Mouse (Mus musculus) cortical plate, adult 2 months (tissue): ENCODE results near the gene Cstb. TPM values are rescaled to one million over a fixed set of nuclear protein-coding genes. Genes with fewer than 3 reads are reported as not detected.
"Not testable (repeated sequence)": the region's sequence is repeated elsewhere in the genome, so short reads cannot be mapped to it uniquely, and the experiment has no call there.

Experiments used
- H3K27ac ChIP-seq: fragments of 200-500 bp; 2 replicates; pipeline ENCODE4 v1.5.1; 2012; ENCODE audit warnings: low read length, control low read depth, inconsistent platforms; ENCODE audit not compliant: insufficient read depth
- H3K4me1 ChIP-seq: fragments of 200-500 bp; 2 replicates; pipeline ENCODE4 v1.6.1; 2011; ENCODE audit warnings: low read length; ENCODE audit not compliant: control insufficient read depth, insufficient read depth
- H3K4me3 ChIP-seq: fragments of 200-500 bp; 2 replicates; pipeline ENCODE4 v1.5.1; 2011; ENCODE audit warnings: mild to moderate bottlenecking, low read length, control low read depth; ENCODE audit not compliant: insufficient read depth
- CTCF ChIP-seq: fragments of 200-500 bp; IDR thresholded peaks from 2 replicates; pipeline ENCODE4 v1.5.1; 2011; ENCODE audit warnings: mild to moderate bottlenecking, control low read depth, low read length; ENCODE audit not compliant: insufficient read depth; ENCODE audit errors: extremely low read depth
- POLR2A ChIP-seq: fragments of 200-500 bp; IDR thresholded peaks from 2 replicates; pipeline ENCODE4 v1.6.1; 2011; ENCODE audit warnings: mild to moderate bottlenecking, low read length, control low read depth; ENCODE audit not compliant: insufficient read depth; ENCODE audit errors: extremely low read depth
- polyA plus RNA-seq: library from polyadenylated mRNA; depleted of rRNA; stranded (reverse); fragments of >200 nt; gene quantifications from 2 replicates; pipeline ENCODE4 v1.2.3, GENCODE M21; 2012

The Cstb gene
- polyA plus RNA-seq, 1 experiment: 78.3 TPM

DNA sequence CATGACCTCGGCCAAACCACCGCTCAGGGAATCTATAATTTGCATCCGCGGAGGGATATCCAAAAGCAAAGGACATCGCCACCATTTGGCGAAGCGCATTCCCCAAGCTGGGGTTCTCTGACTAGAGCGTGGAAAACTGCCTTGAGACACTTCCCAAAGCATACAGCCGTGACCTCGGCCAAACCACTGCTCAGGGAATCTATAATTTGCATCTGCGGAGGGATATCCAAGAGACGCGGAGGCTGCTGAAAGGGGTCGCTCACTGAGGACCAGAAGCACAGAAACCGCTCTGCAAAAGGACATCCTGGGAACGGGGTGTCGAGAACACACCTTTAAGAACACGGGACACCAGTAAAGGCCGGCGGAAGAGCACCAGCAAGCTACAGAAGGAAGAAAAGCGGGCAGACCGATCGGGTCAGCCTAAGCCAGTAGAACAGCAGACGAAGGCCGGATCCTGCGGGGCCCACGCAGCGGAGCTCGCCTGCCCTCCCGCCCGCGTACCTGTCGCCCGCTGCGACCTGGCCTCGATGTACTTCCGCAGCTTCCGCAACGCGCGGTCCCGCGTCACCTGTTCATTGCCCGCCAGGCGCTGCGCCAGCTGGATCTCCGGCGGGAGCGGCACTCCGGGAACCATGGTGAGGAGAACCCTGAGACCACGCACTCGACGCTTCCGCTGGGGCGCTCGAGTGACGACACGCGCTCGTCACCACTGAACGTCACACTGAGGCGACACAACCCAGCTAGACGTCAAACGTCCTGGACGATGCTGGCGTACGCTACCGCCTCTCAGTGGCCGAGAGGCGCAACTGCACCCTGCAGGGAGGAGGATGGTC is 12.9 kb upstream of the Cstb start, which contains the start of gene Rrp1:
Rrp1 (minus strand) TSS at position 725 of the 833 bp plus-strand sequence.
- TF ChIP-seq POLR2A: peak; percentile 92
- TF ChIP-seq CTCF: peak; percentile 99
- 0 out of 2 replicates have a peak, but pooled peaks cover 2% of the 10 kb centered on the region for H3K4me1 ChIP-seq
- peak within 1 kb of the TSS; percentile 59 for H3K4me3 ChIP-seq
- peak within 1 kb of the TSS; percentile 35; the same call in 1 of the 2 replicates for H3K27ac ChIP-seq

DNA sequence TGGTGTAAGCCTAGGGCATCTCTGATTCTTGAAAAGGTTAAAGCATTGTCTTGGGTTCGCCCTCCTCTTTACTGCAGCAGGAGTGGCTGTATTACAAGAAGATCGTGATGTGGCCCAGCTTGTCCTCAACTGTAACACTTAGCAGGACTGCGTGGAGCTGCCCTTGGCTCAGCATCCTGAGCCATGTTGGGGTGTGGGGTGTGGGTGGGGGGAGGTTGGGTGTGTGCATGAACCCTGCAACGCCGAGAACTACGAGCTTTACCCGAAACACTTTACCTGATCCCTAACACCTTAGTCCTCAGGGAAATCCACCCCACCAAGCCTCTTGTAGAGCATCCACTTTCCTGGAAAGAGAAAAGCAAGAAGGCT is 12.3 kb upstream of the Cstb start:
- Histone ChIP-seq H3K4me1 (0 out of 2 replicates have a peak, but pooled peaks cover 2% of the 10 kb centered on the region), H3K4me3 (peak overlapping the region; percentile 59), H3K27ac (no peak overlapping the region)
- TF ChIP-seq POLR2A (no peak), CTCF (no peak)

DNA sequence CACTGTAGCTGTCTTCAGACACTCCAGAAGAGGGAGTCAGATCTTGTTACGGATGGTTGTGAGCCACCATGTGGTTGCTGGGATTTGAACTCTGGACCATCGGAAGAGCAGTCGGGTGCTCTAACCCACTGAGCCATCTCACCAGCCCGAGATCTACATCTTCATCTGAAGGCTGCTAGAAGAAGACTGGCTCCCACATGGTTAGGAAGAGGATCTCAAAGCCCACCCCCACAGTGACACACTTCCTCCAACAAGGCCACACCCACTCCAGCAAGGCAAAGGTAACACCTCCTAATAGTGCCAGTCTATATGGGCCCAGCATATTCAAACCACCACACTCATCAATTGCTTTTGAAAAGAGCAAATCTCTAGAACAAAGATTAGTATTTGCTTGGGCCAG is 10.5 kb upstream of the Cstb start:
- H3K27ac ChIP-seq, H3K4me3 ChIP-seq, H3K4me1 ChIP-seq: not testable (repeated sequence)

DNA sequence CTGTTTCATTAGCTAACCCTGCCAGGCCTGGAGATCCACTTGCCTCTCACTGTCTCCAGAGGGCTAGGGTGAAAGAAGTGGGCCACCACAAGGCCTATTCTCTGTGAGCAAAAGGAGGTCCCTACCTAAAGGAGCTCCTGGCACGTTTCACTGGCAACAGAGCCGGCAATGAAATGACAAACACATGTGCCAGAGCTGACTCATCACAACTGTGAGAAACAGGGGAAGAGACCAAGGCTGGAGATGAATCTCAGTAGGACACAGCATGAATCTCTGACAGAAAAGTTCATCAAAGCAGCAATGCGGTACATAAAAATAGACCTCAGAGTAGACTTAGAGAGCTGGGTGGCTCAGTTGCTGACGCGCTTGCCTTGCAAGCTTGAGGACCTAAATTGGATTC is 7.6 kb upstream of the Cstb start:
- Histone ChIP-seq H3K4me1 (no peaks in the 10 kb centered on the region), H3K27ac (no peak overlapping the region), H3K4me3 (no peak overlapping the region)
- no peak for TF ChIP-seq CTCF
- no peak for TF ChIP-seq POLR2A

DNA sequence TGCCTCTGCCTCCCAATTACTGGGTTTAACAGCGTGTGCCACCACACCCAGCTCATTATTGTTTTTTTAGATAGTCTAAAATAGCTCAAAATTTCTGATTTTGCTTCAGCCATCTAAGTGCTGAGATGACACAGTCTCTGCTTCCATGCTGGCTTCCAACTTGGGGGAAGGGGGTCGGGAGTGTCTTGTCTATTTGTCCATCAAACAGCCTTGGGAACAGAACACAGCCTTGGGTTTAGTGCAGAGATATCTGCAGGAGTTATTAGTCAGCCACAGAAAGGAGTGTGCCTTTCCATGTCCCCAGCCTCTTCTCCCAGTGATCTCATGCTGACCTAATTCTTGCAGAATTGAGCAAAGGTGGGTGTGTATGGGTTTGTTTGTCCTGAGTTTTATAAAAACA is 6.7 kb upstream of the Cstb start:
- no peak overlapping the region for H3K27ac ChIP-seq
- no peak overlapping the region for H3K4me3 ChIP-seq
- no peak for TF ChIP-seq POLR2A
- TF ChIP-seq CTCF: no peak
- H3K4me1 ChIP-seq: no peaks in the 10 kb centered on the region

DNA sequence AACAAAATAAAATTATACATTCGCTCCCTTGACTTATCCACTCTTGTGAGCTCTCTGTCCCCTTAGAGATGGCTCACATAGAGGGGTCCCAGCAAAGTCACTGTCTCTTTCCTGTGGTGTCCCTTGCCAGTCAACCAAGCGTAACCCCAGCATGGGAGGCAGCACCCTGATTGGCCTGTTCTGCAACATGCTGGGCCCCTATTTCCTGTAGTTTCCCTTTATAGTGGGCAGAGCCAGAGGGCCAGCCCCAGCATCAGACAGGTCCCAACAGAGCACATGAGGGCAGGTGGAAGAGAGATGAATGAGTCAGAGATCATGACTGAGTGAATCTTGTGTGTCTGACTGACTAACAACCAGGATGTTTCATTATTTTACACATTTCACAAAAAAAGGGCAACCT is 4.5 kb upstream of the Cstb start:
- Histone ChIP-seq H3K27ac (no peak overlapping the region), H3K4me3 (no peak overlapping the region), H3K4me1 (no peaks in the 10 kb centered on the region)
- no peak for TF ChIP-seq POLR2A
- TF ChIP-seq CTCF: no peak

DNA sequence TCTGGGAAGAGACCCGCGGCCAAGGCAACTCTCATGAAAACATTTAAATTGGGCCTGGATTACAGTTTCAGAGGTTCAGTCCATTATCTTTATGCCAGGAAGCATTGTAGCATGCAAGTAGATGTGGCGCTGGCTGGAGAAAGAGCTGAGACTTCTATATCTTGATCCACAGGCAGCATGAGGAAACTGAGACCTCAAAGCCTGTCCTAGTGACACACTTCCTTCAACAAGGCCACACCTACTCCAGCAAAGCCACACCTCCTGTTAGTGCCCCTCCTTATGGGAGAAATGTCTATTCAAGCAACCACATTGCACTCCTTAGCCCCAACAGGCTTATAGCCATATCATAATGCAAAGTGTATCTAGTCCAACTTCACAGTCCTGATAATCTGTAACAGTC is 2.9 kb upstream of the Cstb start:
- Histone ChIP-seq H3K27ac (no peak overlapping the region), H3K4me1 (peaks cover 2% of the 10 kb centered on the region; the same call in 1 of the 2 replicates), H3K4me3 (no peak overlapping the region)
- TF ChIP-seq POLR2A (no peak), CTCF (no peak)

DNA sequence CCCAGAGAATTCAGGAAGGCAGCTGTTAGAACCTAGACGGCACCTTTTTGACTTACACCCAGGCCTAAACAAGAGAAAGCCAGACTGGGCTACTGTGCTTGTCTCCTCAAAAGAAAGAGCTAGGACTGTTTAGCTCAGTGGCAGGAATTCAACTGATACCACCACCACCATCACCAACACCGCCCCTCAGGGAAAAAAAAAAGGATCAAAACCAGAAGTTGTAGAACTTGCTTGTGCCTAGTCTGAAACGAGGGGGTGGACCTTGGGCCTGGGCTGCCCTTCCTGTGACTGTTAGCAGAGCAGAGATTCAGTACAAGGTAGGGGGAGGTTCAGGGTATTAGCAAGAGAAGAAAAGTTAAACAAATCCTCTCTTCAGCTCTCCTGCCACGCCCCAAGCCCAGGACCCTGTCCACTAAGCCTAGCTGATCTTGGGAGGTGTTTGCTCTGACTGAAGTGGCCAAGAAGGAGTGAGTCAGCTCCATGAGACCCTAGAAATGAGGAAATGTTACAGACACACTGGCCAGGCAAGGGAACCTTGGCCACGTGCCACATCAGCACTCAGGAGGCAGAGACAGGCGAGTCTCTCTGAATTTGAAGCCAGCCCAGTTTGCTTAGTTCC is 757 bp downstream of the Cstb start:
- H3K4me1 ChIP-seq: peaks cover 2% of the 10 kb centered on the region; the same call in 1 of the 2 replicates
- TF ChIP-seq POLR2A: no peak
- no peak for TF ChIP-seq CTCF
- peak overlapping the region; percentile 79 for H3K4me3 ChIP-seq
- peak overlapping the region; percentile 55; the same call in 1 of the 2 replicates for H3K27ac ChIP-seq

DNA sequence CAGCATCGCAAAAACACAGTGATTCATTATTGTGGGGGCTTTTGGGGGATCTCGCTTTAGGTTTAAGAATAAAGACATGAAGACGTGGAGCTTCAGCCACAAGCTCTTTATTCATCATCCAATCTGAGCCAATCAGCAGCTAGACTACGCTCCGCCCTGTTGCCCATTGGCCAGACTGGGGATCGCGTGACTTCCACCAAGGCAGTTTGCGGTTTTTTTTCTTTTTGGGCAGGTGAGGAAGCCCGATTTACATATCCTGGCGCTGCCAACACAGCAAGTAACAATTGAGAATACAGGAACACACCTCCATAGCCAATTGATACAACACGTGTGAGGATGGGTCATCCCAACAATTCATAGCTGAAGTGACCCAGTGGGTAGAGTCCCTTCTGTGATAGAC is 2.6 kb downstream of the Cstb start:
- TF ChIP-seq CTCF (no peak), POLR2A (no peak)
- H3K4me3 ChIP-seq: no peak overlapping the region
- peaks cover 2% of the 10 kb centered on the region; the same call in 1 of the 2 replicates for H3K4me1 ChIP-seq

DNA sequence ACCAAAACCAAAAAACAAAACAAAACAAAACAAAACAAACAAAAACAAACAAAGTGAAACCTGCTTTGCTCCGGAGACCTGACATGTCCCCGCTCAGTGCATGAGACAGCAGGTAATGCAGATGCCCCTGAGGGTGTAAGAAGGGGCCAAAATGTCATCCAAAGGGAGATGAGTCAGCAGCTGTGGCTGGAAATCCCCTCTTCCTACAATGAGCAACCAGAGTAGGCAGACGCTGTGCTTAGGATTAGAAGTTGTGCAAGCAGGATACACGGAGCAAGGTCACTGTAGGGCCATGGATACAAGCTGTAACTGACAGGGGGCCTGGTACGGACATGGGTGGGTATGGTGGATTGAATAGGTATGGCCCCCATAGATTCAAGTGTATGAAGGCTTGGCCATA is 3.7 kb downstream of the Cstb start:
- H3K4me3 ChIP-seq: no peak overlapping the region
- peaks cover 2% of the 10 kb centered on the region; the same call in 1 of the 2 replicates for H3K4me1 ChIP-seq
- H3K27ac ChIP-seq: no peak overlapping the region
- TF ChIP-seq CTCF (no peak), POLR2A (no peak)

More for the DNA sequence above, 2.6 kb downstream of the Cstb start:
- no peak overlapping the region for H3K27ac ChIP-seq
